Mouse (Mus musculus) lung, postnatal 0 days (tissue): ENCODE results near the gene Pex19. TPM values are rescaled to one million over a fixed set of nuclear protein-coding genes. Genes with fewer than 3 reads are reported as not detected.
A peak's percentile ranks its signal among the peaks of the same experiment; 100 is the strongest.

Source experiments
- ATAC-seq: fragments of 200-750 bp; cut with Nextera tagmentation; 2 replicates; pipeline ENCODE4 v1.8.0; 2017; ENCODE audit warnings: moderate library complexity
- DNase-seq: peaks from one replicate; pipeline ENCODE4 v3.0.0-alpha.2; 2016; ENCODE audit warnings: low spot score
- H3K27ac ChIP-seq: fragments of 300-500 bp; sonication (generic); 2 replicates; pipeline ENCODE4 v1.5.1; 2014; ENCODE audit warnings: antibody characterized with exemption, mild to moderate bottlenecking, low read length, mixed read lengths
- H3K27me3 ChIP-seq: fragments of 300-500 bp; sonication (generic); replicated peaks from 2 replicates; pipeline ENCODE4 v1.6.1; 2014; ENCODE audit warnings: low read length, mixed read lengths; ENCODE audit not compliant: insufficient read depth
- H3K36me3 ChIP-seq: fragments of 300-500 bp; sonication (generic); 2 replicates; pipeline ENCODE4 v1.6.1; 2014; ENCODE audit warnings: low read length, mixed read lengths; ENCODE audit not compliant: insufficient read depth
- H3K4me1 ChIP-seq: fragments of 300-500 bp; sonication (generic); 2 replicates; pipeline ENCODE4 v1.6.1; 2014; ENCODE audit warnings: antibody characterized with exemption, low read depth, low read length, mixed read lengths; ENCODE audit not compliant: insufficient read depth
- H3K4me2 ChIP-seq: fragments of 300-500 bp; sonication (generic); replicated peaks from 2 replicates; pipeline ENCODE4 v1.6.1; 2014; ENCODE audit warnings: low read depth, mild to moderate bottlenecking, low read length, moderate library complexity, mixed read lengths
- H3K4me3 ChIP-seq: fragments of 300-500 bp; sonication (generic); 2 replicates; pipeline ENCODE4 v1.5.1; 2014; ENCODE audit warnings: low read depth, low read length
- H3K9ac ChIP-seq: fragments of 300-500 bp; sonication (generic); replicated peaks from 2 replicates; pipeline ENCODE4 v1.6.1; 2014; ENCODE audit warnings: low read depth, mild to moderate bottlenecking
- H3K9me3 ChIP-seq: fragments of 300-500 bp; sonication (generic); 2 replicates; pipeline ENCODE4 v1.6.1; 2016; ENCODE audit warnings: low read length, mixed read lengths
- CTCF ChIP-seq: IDR thresholded peaks from 2 replicates; pipeline ENCODE4 v1.5.1; 2016; ENCODE audit warnings: antibody characterized with exemption, mild to moderate bottlenecking
- EP300 ChIP-seq: IDR thresholded peaks from 2 replicates; pipeline ENCODE4 v1.6.1; 2016; ENCODE audit warnings: antibody characterized with exemption, mild to moderate bottlenecking, control low read depth
- WGBS: fragments of 180-500 bp; shearing (Covaris S2); extraction: QIAGEN DNeasy Blood & Tissue Kit; methylation state at CpG from one replicate; pipeline ENCODE4 v1.1.7; 2014; 5-methylcytosine and 5-hydroxymethylcytosine counted together
- polyA plus RNA-seq: library from polyadenylated mRNA; unstranded; fragments of >200 nt; fragmentation: Nextera tagmentation; extraction: Ambion mirVana; gene quantifications from 2 replicates; pipeline ENCODE4 v1.2.1, GENCODE M21; 2015

The Pex19 gene
- polyA plus RNA-seq, 1 experiment from 2014 or later: 74.5 TPM

GRCm38 (mm10) chr1:172172381-172172780 is 45.8 kb downstream of the Pex19 start:
- no peak overlapping the region for H3K4me3 ChIP-seq
- ATAC-seq (no peak), DNase-seq (no peak)
- no peak overlapping the region for H3K27ac ChIP-seq
- WGBS: 96% methylated on average over 21 of the region's 21 CpGs
- H3K9ac ChIP-seq: no peak overlapping the region
- H3K36me3 ChIP-seq: peaks cover 49% of the 10 kb centered on the region
- no peak overlapping the region for H3K4me2 ChIP-seq
- no peaks in the 10 kb centered on the region for H3K27me3 ChIP-seq
- no peaks in the 10 kb centered on the region for H3K9me3 ChIP-seq
- TF ChIP-seq CTCF: no peak
- no peak for TF ChIP-seq EP300
- H3K4me1 ChIP-seq: no peaks in the 10 kb centered on the region

- H3K9me3 ChIP-seq: no peaks in the 10 kb centered on the region
- H3K4me2 ChIP-seq: no peak overlapping the region
- 71% methylated on average over 5 of the region's 5 CpGs for WGBS
- ATAC-seq (no peak), DNase-seq (no peak)
- peaks cover 44% of the 10 kb centered on the region for H3K36me3 ChIP-seq
- no peak overlapping the region for H3K27ac ChIP-seq
- TF ChIP-seq CTCF (no peak), EP300 (no peak)
- no peak overlapping the region for H3K4me3 ChIP-seq
- H3K9ac ChIP-seq: no peak overlapping the region
- H3K27me3 ChIP-seq: no peaks in the 10 kb centered on the region
- H3K4me1 ChIP-seq: no peaks in the 10 kb centered on the region
Measured at GRCm38 (mm10) chr1:172173181-172173580, 46.6 kb downstream of the Pex19 start.

GRCm38 (mm10) chr1:172177791-172178190 is 51.2 kb downstream of the Pex19 start:
- DNase-seq (no peak), ATAC-seq (no peak)
- Histone ChIP-seq H3K27me3 (no peaks in the 10 kb centered on the region), H3K36me3 (peaks cover 28% of the 10 kb centered on the region), H3K27ac (no peak overlapping the region), H3K9ac (no peak overlapping the region), H3K4me3 (no peak overlapping the region), H3K9me3 (no peaks in the 10 kb centered on the region), H3K4me1 (no peaks in the 10 kb centered on the region), H3K4me2 (no peak overlapping the region)
- WGBS: 80% methylated on average over 7 of the region's 7 CpGs
- no peak for TF ChIP-seq EP300
- no peak for TF ChIP-seq CTCF

- Histone ChIP-seq H3K27me3 (no peaks in the 10 kb centered on the region), H3K4me2 (no peak overlapping the region), H3K4me1 (no peaks in the 10 kb centered on the region), H3K36me3 (peaks cover 19% of the 10 kb centered on the region), H3K4me3 (no peak overlapping the region), H3K27ac (no peak overlapping the region), H3K9ac (no peak overlapping the region), H3K9me3 (no peaks in the 10 kb centered on the region)
- no peak for DNase-seq
- 0 out of 2 replicates have a peak, but pooled peaks have one; percentile 23 for ATAC-seq
- 57% methylated on average over 7 of the region's 7 CpGs for WGBS
- TF ChIP-seq EP300: no peak
- no peak for TF ChIP-seq CTCF
Measured at GRCm38 (mm10) chr1:172179102-172179501, 52.5 kb downstream of the Pex19 start.

GRCm38 (mm10) chr1:172180881-172181280 is 54.3 kb downstream of the Pex19 start:
- H3K4me1 ChIP-seq: no peaks in the 10 kb centered on the region
- H3K4me2 ChIP-seq: no peak overlapping the region
- no peak overlapping the region for H3K4me3 ChIP-seq
- 39% methylated on average over 4 of the region's 4 CpGs for whole genome bisulfite sequencing
- ATAC-seq (peak; percentile 74), DNase-seq (peak; percentile 81)
- no peaks in the 10 kb centered on the region for H3K9me3 ChIP-seq
- H3K27me3 ChIP-seq: no peaks in the 10 kb centered on the region
- peaks cover 14% of the 10 kb centered on the region; the same call in 1 of the 2 replicates for H3K36me3 ChIP-seq
- no peak for TF ChIP-seq CTCF
- TF ChIP-seq EP300: no peak
- no peak overlapping the region for H3K27ac ChIP-seq
- no peak overlapping the region for H3K9ac ChIP-seq

- Histone ChIP-seq H3K27me3 (no peaks in the 10 kb centered on the region), H3K27ac (no peak overlapping the region), H3K4me2 (no peak overlapping the region), H3K9ac (no peak overlapping the region), H3K9me3 (no peaks in the 10 kb centered on the region), H3K4me1 (no peaks in the 10 kb centered on the region), H3K4me3 (no peak overlapping the region), H3K36me3 (peaks cover 14% of the 10 kb centered on the region; the same call in 1 of the 2 replicates)
- 93% methylated on average over 3 of the region's 3 CpGs for WGBS
- DNase-seq (no peak), ATAC-seq (no peak)
- TF ChIP-seq EP300 (no peak), CTCF (no peak)
Measured at GRCm38 (mm10) chr1:172181777-172182176, 55.2 kb downstream of the Pex19 start.

- H3K27me3 ChIP-seq: no peaks in the 10 kb centered on the region
- no peak overlapping the region for H3K9ac ChIP-seq
- DNase-seq (no peak), ATAC-seq (no peak)
- H3K27ac ChIP-seq: no peak overlapping the region
- no peak overlapping the region for H3K4me2 ChIP-seq
- H3K9me3 ChIP-seq: no peaks in the 10 kb centered on the region
- H3K4me1 ChIP-seq: no peaks in the 10 kb centered on the region
- H3K4me3 ChIP-seq: no peak overlapping the region
- WGBS: 94% methylated on average over 6 of the region's 6 CpGs
- TF ChIP-seq CTCF (no peak), EP300 (no peak)
- H3K36me3 ChIP-seq: peaks cover 26% of the 10 kb centered on the region; the same call in 1 of the 2 replicates
Measured at GRCm38 (mm10) chr1:172183056-172183455, 56.5 kb downstream of the Pex19 start.
